Mouse (Mus musculus) cerebellum, postnatal 25 days (tissue): Measurements from ENCODE around the gene Asz1.

Source experiments
- DNase-seq, 2 experiments: peaks; one replicate each; pipeline ENCODE4 v3.0.0; 2021; ENCODE audit warnings: mixed read lengths in 2 of 2

The Asz1 gene

DNA sequence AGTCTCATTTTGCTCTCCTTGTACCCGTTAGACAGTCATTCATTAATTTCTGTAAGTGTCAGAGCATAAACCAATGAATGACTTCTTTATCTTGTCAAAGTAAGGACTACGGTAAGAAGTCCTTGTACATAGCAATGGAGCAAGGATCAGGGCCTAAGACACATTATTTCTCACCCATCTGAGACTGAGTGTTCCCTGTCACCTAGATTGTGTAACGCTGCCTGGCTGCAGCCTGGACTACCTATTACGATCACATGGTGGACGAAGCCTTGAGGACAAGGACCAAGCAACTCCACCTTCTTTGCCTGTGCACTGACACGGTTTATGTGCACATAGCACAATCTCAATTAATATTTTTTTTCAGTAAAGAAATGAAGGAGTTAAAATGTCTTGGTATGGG lies 106.8 kb downstream of the Asz1 start:
- no peak for DNase-seq
